Mouse (Mus musculus) gastrocnemius, postnatal 4 days (tissue): ENCODE data around the gene Mrps6. TPM values are rescaled to one million over a fixed set of nuclear protein-coding genes. Genes with fewer than 3 reads are reported as not detected.
"Not testable (repeated sequence)": the region's sequence is repeated elsewhere in the genome, so short reads cannot be mapped to it uniquely, and the experiment has no call there.

Source experiments
- DNase-seq, 2 experiments: peaks; one replicate each; pipeline ENCODE4 v3.0.0; 2021 to 2022; ENCODE audit warnings: low spot score in 2 of 2, mixed read lengths in 2 of 2
- total RNA-seq, 2 experiments: library from RNA; stranded (reverse); gene quantifications; 2 replicates each; pipeline ENCODE4 v1.2.3; 2021

Mrps6 gene
- total RNA-seq, 2 experiments from 2014 or later: 20.9 to 23.8 TPM

DNA sequence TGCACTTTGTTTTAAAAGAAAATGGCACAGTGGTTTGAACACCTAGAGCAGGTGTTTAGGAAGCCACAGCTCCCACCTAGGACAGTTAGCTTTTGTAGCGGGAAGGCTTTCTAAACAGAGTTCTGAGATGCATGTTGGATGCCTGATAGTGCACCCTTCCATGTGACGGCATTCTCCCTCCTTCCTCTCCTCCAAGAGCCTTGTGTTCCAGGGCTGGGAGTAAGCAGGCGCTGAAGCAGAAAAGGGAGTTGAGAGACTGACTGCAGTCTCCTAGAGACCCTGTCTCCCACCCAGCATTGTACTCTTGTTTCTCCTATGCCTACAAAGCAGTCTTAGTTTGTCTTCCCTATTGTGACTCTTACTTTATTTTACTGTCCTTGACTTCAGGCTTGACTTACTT, 2.1 kb downstream of the Mrps6 start:
- DNase-seq: no peak

- DNase-seq: no peak
Measured at GRCm38 (mm10) chr16:92061586-92061985, 3.5 kb downstream of the Mrps6 start.

GRCm38 (mm10) chr16:92062832-92063231, 4.8 kb downstream of the Mrps6 start:
- no peak for DNase-seq

DNA sequence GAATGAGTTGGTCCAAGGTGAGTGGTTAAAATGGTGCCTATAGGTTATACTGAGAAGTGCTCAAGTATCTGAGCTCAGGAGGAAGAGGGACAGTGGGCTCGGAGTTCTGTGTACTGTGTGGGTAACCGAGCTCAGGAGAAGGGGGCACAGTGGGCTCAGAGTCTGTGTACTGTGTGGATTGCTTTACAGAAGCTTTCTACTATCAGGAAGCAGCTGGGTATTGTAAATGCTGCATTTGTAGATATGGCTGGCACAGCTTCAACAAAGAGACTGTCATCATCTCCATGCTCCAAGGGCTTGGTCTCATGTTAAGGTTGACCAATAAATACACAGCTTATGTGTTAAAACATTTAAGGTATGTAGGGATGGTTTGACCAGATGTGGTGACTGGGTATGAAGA, 6.7 kb downstream of the Mrps6 start:
- DNase-seq: no peak

DNA sequence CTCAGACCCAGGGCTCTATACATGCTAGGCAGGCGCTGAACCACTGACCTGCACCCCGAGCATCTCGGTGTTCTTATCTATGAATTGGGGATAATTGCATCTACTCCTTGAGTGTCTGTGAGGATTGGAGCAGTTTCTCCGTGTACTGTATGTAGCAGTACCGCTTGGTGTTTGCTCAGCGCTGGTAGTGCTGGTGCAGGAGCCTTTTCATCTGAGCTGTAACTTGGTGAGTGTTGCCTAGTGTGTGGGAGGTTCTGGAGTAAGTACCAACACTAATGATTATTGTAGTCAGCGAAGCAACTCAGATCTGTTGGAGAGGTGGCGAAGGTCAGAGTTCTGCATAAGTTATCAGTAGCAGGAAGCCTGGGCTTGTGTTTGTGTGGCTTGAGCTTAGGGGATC, 12.3 kb downstream of the Mrps6 start:
- DNase-seq: no peak

- DNase-seq: no peak
Measured at GRCm38 (mm10) chr16:92076797-92077196, 18.7 kb downstream of the Mrps6 start.

- no peak for DNase-seq
Measured at GRCm38 (mm10) chr16:92083771-92084453, 25.8 kb downstream of the Mrps6 start.

DNA sequence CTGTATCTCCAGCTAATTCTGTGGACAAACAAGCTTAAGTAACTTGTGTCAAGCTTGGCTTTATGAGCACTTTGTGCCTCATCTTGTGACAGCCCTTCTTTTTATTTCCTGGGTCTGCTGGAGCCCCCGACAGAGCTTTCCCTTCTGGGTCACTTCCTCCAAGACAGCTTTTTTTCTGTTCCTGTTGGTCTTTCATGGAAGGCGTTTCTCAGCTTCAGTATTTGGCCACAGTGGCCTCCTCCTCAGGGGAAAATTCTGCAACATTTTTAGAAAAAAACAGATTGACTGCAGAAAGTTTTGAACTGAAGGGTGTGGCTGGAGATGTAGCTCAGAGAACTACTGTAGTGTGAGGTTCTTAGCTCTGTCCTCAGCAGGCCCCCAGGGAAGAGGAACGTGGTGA, 31.2 kb downstream of the Mrps6 start:
- DNase-seq: no peak

DNA sequence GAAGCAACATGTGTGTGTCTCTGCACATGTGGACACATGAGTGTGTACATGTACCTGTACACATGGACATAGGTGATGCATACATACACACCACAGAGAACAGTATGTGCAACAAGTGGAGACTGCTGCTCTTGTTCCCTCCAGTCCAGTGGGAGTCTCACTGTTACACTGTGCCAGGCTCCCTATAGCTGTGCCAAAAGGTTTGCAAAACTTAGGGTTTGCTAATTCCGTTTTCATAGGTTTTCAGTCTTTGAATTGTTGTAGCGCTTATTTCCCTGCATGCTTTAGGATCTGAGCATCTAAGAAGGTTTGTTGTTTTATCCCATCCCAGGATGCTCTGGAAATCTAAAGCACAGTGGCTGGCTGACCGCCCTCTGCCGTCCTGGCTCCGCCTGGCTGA, 33.8 kb downstream of the Mrps6 start:
- no peak for DNase-seq

DNA sequence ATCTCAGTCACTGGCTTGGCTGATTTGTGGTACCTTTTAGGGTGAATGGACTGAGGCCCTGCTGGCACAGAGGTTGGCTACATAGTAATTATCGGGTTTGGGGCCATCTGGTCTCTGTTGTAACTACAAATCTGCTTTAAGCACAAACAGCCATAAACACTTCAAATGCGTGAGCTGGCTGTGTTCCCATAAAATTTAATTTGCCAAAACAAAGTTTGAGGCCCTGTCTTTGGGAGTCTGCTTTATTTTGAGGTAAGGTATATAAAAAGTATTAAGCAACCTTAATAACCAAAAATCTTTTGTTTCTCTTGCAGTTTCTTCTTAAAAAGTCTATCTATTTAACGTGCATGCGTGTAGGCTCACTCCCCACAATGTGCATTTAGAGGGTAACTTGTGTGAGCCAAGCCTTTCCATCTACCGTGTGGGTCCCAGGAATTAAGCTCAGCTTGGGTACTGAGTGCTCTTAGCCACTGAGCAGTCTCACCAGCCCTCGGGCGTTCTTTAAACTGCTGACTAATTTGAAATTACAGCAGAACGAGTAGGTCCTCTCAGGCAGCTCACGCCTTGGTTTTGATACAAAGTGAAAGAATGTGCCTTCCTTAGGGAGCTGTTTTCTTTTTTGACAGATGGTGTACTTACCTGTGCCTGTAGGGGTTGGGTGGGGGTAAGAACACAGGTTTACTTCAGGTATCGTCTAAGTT, 40.4 kb downstream of the Mrps6 start:
- no peak for DNase-seq

DNA sequence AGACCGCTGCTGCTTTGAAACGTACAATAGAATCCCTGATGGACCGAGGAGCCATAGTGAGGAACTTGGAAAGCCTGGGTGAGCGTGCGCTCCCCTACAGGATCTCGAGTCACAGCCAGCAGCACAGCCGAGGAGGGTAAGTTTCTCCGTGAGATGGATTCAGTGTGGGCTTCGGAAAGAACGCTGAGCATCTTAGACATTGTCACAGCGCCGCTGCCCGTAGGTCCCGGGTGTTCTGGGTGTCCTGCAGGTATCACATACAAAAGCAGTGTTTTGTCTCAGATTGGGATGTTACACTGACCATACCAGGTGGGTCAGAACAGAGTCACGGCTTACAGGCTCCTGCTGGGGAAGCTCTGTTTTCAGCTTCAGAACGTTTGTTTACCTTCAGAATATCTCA, 41.5 kb downstream of the Mrps6 start:
- DNase-seq: no peak

DNA sequence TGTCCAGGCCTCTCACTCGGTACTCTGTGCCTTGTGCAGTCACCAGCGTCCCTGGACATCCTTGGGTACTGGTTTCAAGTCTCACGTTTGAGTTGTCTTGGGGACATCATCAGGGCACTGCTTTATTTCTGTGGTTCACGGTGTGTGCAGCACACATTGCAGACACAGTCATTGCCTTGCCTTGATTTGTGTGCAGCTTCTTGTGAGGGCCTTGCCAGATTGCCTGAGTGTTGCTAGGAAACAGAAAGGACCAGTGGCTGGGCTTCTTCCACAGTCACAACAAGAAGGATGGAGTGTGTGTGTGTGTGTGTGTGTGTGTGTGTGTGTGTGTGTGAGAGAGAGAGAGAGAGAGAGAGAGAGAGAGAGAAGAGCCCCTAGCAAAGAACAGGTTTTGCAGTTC, 42.0 kb downstream of the Mrps6 start:
- no peak for DNase-seq

DNA sequence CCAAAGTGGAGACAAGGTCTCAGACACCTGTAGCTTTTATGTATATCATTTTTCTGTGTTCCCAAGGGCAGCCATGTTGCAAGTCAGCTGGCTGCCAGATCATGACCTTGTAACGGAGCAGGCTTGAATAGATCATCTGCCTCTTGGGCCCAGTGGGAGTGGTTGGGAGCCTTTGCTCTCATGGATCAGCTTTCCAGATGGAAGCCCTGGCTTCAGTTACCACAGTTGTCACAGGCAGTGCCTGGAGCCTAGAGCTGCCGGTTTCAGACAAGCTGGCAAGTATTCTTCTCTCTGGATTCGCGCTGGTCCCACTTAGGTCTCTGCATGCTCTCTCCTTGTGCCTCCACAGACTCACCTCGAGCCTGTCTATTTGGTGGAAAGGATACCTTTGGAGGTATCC, 44.0 kb downstream of the Mrps6 start:
- DNase-seq: no peak

DNA sequence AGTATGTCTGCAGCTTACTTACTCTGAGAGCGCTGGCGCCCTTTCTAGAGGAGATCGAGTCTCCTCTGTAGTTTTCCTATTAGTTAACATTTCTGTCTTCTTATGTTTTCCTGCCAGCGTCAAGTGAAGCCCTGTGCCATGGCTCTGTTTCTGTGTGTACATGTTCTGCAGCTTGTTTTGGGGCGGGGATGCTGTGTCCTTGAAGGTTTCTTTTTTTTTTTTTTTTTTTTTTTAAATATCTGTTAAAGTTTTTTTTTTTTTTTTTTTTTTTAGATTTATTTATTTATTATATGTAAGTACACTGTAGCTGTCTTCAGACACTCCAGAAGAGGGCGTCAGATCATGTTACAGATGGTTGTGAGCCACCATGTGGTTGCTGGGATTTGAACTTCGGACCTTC, 44.9 kb downstream of the Mrps6 start:
- DNase-seq: not testable (repeated sequence)

- no peak for DNase-seq
Measured at GRCm38 (mm10) chr16:92103572-92104331, 45.7 kb downstream of the Mrps6 start.

DNA sequence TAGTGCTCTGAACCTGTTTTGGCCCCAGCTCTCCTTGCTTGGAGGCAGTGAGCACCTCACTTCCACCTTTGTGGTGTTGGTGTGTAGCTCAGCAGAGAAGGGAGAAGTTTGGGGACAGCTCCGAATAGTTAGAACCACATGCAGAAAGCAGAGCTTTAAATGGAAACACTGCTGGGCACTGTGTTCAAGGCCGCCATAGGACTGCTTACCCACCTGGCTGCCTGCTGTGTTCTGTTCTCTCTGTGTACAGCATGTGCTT, 46.2 kb downstream of the Mrps6 start:
- DNase-seq: no peak

GRCm38 (mm10) chr16:92104951-92105350, 46.9 kb downstream of the Mrps6 start:
- no peak for DNase-seq

GRCm38 (mm10) chr16:92105631-92106030, 47.6 kb downstream of the Mrps6 start:
- DNase-seq: no peak

DNA sequence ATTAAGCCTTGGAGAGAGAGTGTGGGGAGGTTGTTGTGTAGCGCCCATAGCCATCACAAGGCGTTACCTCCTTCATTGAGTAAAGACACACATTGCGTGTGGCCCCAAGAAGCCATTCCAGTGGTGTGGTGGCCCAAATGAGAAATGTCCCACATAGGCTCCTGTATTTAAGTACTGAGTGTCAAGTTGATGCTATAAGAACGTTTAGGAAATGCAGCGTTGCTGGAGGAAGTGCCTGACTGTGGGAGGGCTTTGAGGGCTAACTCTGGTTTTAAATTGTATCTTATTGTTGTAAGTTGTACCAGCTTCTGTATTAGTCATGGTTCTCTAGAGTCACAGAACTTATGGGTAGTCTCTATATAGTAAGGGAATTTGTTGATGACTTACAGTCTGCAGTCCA, 49.3 kb downstream of the Mrps6 start:
- DNase-seq: no peak

DNA sequence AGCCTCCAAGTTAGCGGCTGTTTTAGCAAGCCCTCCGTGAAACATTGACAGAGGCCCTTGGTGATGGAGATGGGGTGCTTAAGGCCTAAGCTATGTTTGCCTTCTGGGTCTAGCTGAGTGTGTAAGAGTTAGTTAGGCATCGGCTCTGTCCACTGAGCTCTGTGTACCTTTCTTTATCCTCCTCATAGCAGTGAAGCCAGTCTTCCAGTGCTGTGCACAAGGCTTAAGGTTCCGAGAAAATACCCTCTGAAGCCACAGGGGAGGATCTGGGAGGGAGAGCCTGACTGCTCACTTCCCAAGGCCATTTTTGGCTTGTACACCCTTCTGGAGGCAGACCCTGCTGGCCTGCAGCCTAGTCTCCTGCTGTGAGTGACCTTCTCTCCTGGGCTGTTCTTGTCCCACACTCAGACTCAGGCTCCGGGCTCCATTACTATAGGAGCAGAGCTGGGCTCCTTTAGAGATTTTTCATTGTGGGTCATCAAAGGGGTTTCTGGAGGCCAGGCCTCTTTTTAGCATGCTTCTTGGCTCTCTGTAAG, 56.7 kb downstream of the Mrps6 start:
- DNase-seq: no peak

DNA sequence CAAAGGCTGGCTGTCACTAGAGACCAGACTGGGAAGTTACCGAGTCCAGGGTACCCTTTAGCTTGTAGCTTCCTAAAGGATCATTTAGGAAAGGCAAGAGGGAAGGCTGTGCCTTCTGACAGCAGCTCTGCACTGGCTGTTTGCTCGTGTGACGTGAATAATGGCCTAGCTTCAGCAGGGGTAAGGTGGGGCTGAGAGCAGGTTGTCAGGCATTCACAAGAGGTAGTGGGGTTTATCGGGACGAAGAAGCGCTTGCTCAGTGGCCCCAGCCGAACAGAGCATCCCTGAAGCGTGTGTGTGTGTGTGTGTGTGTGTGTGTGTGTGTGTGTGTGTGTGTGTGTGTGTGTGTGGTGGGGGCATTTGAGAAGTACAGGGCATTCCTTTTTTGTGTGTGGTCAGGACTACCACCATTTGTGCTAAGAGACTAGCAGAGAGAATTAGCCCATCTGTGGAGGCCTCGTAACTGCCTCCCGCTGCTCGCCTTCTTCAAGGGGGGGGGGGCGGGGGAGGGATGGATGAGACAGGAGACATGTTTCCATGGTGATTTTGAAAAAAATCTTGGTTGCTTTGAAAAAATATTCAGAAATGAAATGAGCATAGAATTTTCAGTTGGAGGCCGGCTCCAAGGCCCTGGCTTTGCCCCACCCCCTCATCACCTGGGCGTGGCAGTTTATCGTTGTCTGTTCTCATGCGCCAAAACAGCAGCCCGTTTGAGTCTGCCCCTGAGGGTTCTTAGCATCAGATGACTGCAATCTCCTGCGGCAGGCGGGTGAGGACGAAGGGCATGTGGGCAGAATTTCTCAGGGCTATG, 57.7 kb downstream of the Mrps6 start:
- no peak for DNase-seq
